Mouse (Mus musculus) T-cell, adult 66 days (primary cell): Measurements from ENCODE around the gene Spaca4. TPM values are rescaled to one million over a fixed set of nuclear protein-coding genes. Genes with fewer than 3 reads are reported as not detected.

Experiments
- total RNA-seq, 2 experiments: library from RNA; stranded (reverse); gene quantifications; 3 replicates in 1 of 2; 4 replicates in 1 of 2; pipeline ENCODE4 v1.2.4; 2023

The Spaca4 gene
- total RNA-seq: not detected

DNA sequence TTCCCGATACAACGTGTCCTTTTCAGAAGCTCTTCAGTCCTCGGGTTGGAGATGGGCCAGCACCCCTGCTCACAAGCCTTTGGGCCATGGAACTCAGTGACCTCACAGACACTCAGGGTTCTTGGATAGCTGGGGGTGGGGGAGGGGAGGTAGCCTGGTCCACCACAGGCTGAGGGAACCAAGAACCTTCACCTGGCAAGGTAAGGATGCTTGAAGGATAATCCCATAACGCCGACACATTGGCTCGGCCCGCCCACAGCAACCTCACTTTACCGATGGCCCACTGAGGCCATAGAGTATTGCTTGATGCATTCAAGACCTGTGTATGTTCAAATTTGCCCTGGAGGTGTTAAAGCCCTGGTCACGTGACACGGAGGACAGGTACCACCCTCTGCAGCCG is at the start of gene Spaca4:
Spaca4 (minus strand) TSS at position 101 of the 400 bp plus-strand sequence.

DNA sequence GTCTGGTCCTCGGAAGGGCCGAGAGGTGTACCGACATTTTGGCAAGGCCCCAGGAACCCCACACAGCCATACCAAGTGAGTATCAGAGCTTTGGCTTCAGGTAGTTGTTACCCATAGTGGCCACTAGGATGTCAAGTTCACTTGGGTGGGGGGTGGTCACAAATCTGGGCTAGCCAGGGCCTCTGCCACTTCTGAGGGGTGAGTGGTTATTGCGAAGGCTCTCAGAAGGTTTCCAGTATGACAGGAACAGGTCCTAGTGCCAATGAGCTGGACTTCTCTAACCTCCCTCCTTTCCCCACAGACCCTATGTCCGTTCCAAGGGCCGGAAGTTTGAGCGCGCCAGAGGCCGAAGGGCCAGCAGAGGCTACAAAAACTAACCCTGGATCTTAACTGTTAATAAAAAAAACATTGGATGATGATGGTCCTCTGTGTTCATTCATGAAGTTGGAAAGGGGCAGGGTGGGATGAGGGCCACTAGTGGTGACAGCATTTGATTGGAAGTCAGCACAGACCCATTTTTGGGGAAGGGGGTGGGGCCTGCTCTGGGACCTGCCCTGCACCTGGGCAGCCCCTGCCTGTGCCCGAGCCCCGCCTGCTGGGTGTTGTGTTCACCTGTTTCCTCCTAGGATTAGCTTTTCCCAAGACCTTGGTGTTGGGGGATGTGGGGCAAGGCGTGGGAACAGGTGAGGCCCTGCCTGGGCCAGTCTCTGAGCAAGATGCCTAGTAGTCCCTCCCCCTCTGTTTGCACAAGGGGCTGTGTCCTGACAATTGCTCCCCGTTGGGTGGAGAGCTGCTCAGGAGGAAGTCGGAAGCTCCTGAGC is 5.0 kb downstream of the Spaca4 start, which contains the start of gene Fam83e:
Fam83e (plus strand) TSS at position 800 of the 821 bp plus-strand sequence.

DNA sequence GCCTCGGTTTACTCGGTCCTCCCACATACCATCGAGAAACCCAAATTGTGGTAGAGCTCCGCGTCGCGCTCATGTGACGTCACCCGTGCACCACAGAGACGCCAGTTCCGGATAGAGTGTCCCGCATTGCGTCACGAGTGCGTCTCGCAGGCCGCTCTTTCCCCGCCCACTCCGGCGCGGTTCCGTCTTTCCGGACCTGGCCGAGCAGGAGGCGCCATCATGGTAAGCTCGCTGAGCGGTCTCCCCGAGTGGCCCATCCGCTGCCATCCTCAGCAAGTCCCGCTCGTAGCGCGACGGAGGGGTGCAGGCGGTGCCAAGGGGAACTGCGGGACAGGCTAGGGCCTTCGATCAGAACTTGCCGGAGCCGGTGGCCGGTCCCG is 7.7 kb downstream of the Spaca4 start, which contains the start of gene Sphk2:
Sphk2 (minus strand) TSS at position 85 of the 380 bp plus-strand sequence.

DNA sequence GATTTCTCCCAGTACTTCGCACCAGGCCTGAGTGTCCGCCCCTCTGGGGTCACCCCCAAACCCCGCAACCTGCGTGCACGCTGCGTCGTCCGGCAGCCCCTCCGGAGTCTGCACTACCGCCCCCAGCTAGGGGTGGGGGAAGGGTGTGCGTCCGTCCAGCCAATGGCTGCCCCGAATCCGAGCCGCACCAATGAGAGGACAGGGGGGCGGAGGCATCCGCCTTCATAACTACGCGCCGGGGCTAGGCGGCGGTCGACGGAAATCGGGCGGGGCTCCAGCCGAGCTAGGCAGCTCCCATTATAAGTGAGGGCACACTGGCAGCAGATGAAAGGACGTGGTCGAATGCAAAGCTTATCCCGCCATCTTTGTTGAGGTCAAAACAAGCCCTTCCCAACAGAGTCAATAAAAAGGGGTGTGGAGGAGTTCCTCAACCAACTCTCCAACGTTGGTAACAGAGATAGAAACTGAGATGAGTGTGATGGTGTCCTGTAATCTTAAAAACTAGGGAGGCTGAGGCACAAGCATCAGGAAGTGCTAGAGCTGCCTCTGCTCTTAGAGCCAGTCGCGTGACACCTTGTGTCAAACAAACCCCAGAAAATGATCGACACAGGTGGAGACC is 10.4 kb downstream of the Spaca4 start, which contains the start of gene Rpl18:
Rpl18 (plus strand) TSS at position 368 of the 619 bp plus-strand sequence.

DNA sequence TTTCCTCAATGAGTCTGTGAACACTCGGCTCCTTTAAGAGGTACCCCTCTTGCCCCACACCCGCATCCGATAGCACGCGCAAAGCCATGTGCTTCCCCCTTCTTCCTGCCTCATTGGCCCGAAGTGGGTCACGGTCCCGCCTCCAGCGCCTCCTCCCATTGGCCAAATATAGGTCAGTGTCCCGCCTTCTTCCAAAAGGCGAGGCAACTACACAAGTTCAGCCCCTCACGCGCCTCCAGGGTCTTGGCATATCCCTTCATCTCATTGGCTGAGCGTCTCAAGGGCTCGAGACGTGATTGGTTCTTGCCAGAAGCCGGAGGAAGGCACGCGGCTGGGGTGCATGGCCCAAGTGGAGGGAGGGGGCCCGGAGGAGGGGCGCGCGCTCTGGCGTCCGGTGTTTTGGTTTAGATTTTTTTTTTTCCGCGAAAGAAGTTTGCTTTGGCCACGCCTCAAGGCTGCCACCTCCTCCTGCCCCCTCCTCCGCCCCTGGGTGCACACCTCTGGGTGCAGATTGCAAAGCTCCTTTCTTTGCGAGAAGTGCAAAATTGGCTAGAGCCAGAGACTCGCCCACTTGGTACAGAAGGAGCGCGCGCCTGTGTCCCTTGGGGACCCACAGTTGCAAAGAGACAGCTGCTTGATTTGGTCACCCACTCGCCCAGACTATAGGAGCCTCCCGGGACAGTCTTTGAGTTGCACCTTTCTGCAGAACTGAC is 20.7 kb downstream of the Spaca4 start, which contains the start of gene Dbp:
Dbp (plus strand) TSS at position 359 of the 713 bp plus-strand sequence.

DNA sequence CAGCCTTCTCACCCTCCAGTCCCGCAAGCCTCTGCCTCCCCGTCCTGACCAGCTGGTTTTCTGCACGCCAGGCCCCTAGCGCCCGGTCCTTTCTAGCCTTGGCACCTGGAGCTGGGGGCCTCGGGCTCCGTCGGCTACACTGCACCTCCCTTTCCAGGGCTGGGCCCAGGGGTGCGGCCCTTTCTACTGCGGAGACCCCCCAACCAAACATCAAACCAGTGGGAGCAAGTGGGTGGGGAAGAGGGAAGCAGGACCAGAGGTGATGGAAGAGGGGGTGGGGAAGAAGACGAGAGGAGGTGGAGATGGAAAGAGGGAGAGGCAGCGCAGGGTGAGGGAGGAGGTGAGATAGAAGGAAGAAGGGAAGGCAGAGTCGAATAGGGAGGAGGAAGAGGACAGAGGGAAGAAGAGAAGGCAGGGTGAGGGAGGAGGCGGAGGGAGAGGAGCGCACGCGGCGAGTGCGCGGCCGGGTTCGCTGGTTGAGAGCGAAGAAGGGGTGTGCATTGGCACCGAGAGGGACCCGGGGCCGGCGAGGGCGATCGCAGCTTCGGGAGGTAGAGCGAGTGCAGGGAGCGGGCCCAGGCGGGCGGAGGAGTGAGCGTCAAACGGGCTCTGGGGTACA is 26.0 kb downstream of the Spaca4 start, which contains the start of gene Car11:
Car11 (plus strand) TSS at position 321 of the 619 bp plus-strand sequence.

DNA sequence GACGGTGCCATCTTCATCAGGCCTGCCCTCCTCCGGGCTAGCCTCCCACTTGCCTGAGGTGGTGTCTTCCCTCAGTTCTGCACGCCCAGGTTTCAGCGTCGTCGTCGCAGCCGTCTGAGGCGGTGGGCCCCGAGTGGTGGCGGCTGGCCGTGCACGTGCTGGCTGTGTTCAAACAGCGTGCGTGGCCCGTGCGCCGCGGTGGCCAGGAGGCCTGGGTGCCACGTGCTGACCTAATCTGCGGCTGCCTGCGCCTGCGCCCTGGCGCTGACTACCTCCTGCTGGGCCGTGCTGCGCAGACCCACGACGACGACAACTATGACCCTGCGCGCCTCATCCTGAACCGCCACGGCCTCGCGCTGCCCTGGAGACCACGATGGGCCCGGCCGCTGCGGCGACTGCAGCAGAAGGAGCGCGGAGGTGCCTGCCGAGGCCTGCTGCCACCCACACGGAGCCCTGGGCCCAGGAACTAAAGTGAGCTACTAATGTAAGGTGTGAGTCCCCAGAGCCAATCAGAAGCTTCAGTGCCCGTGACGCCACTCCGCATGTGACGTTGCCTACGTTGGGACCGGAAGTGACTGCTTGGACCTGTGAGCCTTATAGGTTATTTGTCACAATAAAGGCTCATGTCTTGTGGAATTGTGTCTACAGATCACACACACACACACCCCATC is 31.6 kb downstream of the Spaca4 start, which contains the start of gene Sec1:
Sec1 (minus strand) TSS at position 482 of the 671 bp plus-strand sequence.

DNA sequence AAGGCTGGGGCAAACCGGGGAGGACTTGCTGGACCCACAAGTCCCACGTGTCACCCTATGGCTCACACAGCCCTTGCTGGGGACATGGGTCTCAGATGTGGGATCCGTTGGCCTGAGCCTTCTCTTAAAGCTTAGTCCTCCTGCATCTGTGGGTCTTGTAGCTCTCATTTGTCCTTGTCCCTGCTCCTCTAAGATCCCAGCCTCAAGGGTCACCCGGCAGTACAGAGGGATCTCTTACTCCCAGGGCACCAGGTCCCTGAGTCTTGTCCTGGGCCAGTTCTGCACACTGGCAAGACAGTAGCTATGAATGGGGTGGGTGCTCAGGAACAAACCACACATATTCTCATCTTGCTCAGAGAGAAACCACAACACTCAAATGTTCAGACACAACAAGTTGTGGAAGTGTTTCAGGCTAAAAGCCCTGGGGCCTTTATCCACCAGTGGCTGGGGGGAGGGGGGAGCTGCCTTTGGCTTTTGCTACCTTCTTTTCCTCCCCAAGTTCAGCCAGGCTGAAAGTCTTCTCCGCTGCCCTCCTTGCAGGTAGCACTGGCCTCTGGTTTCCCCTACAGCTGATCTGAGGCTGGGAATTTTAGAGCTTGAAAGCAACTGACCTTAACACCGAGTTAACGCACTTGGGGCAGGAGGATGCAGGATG is 42.1 kb downstream of the Spaca4 start, which contains the start of gene Ntn5:
Ntn5 (plus strand) TSS at position 627 of the 655 bp plus-strand sequence.

Other genes starting within 250 kb of the Spaca4 start
- gene Tulp2, start 243.9 kb downstream of the Spaca4 start, total RNA-seq: not detected
- not detected for gene Gm45808, start 239.0 kb downstream of the Spaca4 start, total RNA-seq
- under 1 TPM; 0.62 to 0.96 TPM for gene Dhdh, start 237.0 kb downstream of the Spaca4 start, total RNA-seq
- gene Nucb1, start 215.4 kb downstream of the Spaca4 start, total RNA-seq: 100 to 1,000 TPM in 1 of 2 experiments, 10 to 100 TPM in 1; 99.7 to 118 TPM
- 100 to 1,000 TPM; 770 to 887 TPM for gene Ppp1r15a, start 199.5 kb downstream of the Spaca4 start, total RNA-seq
- 1 to 10 TPM; 1.2 to 1.4 TPM for gene Plekha4, start 199.5 kb downstream of the Spaca4 start, total RNA-seq
- gene Hsd17b14, start 170.9 kb downstream of the Spaca4 start, total RNA-seq: not detected
- 10 to 100 TPM; 38.7 to 43.5 TPM for gene Bcat2, start 155.7 kb downstream of the Spaca4 start, total RNA-seq
- gene Fgf21, start 110.3 kb downstream of the Spaca4 start, total RNA-seq: not detected
- gene Fut1, start 108.5 kb downstream of the Spaca4 start, total RNA-seq: not detected
- not detected for gene Izumo1, start 104.0 kb downstream of the Spaca4 start, total RNA-seq
- gene Rasip1, start 98.3 kb downstream of the Spaca4 start, total RNA-seq: under 1 TPM in 1 of 2 experiments, not detected in 1; 0.38 TPM
- not detected for gene Mamstr, start 85.8 kb downstream of the Spaca4 start, total RNA-seq
- not detected for gene Fut2, start 59.4 kb downstream of the Spaca4 start, total RNA-seq
- gene Ntn5, start 41.8 kb downstream of the Spaca4 start, total RNA-seq: under 1 TPM; 0.35 to 0.65 TPM
- under 1 TPM in 1 of 2 experiments, not detected in 1; 0.20 TPM for gene Sec1, start 31.4 kb downstream of the Spaca4 start, total RNA-seq
- gene Car11, start 26.0 kb downstream of the Spaca4 start, total RNA-seq: 10 to 100 TPM in 1 of 2 experiments, 1 to 10 TPM in 1; 8.9 to 10.2 TPM
- 10 to 100 TPM; 34.0 to 37.7 TPM for gene Dbp, start 20.7 kb downstream of the Spaca4 start, total RNA-seq
- 1,000 to 10,000 TPM; 3,079 to 3,201 TPM for gene Rpl18, start 10.4 kb downstream of the Spaca4 start, total RNA-seq
- gene Sphk2, start 7.8 kb downstream of the Spaca4 start, total RNA-seq: 10 to 100 TPM; 30.7 to 34.0 TPM
- 1 to 10 TPM; 1.6 to 2.1 TPM for gene Fam83e, start 4.6 kb downstream of the Spaca4 start, total RNA-seq
- 1 to 10 TPM in 1 of 2 experiments, under 1 TPM in 1; 0.80 to 1.3 TPM for gene Lmtk3, start 57.9 kb upstream of the Spaca4 start, total RNA-seq
- gene Sult2b1, start 58.9 kb upstream of the Spaca4 start, total RNA-seq: 1 to 10 TPM; 1.4 to 3.5 TPM
- gene Cyth2, start 88.8 kb upstream of the Spaca4 start, total RNA-seq: 100 to 1,000 TPM; 111 to 128 TPM
- gene Kcnj14, start 99.0 kb upstream of the Spaca4 start, total RNA-seq: 1 to 10 TPM; 1.7 to 3.2 TPM
- 10 to 100 TPM; 32.3 to 38.2 TPM for gene Grwd1, start 105.1 kb upstream of the Spaca4 start, total RNA-seq
- gene Kdelr1, start 147.0 kb upstream of the Spaca4 start, total RNA-seq: 10 to 100 TPM; 53.1 to 60.4 TPM
- gene Grin2d, start 152.6 kb upstream of the Spaca4 start, total RNA-seq: under 1 TPM; 0.64 to 0.98 TPM
- gene Syngr4, start 170.9 kb upstream of the Spaca4 start, total RNA-seq: not detected
- gene Tmem143, start 171.1 kb upstream of the Spaca4 start, total RNA-seq: 1 to 10 TPM; 7.0 to 9.8 TPM
- gene Emp3, start 195.6 kb upstream of the Spaca4 start, total RNA-seq: 100 to 1,000 TPM; 281 to 295 TPM
- 1 to 10 TPM; 1.7 to 2.7 TPM for gene Ccdc114, start 198.3 kb upstream of the Spaca4 start, total RNA-seq